Mouse (Mus musculus) kidney, postnatal 0 days (tissue): ENCODE measurements at regions not wholly inside any gene's neighbourhood (a gene's known extent, or its start where the extent isn't known, plus 50 kb on each side); places are given as distances from the start of the nearest gene placed in this dataset.

ENCODE experiments used
- ATAC-seq: fragments of 200-750 bp; cut with Nextera tagmentation; replicated peaks from 2 replicates; pipeline ENCODE4 v1.8.0; 2017; ENCODE audit warnings: low read depth, moderate number of reproducible peaks, moderate TSS enrichment, moderate library complexity; ENCODE audit not compliant: low FRiP score
- DNase-seq: peaks from one replicate; pipeline ENCODE4 v3.0.0-alpha.2; 2016; ENCODE audit warnings: low spot score
- H3K27ac ChIP-seq: fragments of 300-500 bp; sonication (generic); 2 replicates; pipeline ENCODE4 v1.5.1; 2014; ENCODE audit warnings: mild to moderate bottlenecking
- H3K27me3 ChIP-seq: fragments of 300-500 bp; sonication (generic); 2 replicates; pipeline ENCODE4 v1.6.1; 2014; ENCODE audit warnings: low read length, mixed read lengths; ENCODE audit not compliant: insufficient read depth
- H3K36me3 ChIP-seq: fragments of 300-500 bp; sonication (generic); 2 replicates; pipeline ENCODE4 v1.6.1; 2014; ENCODE audit warnings: low read length, mixed read lengths; ENCODE audit not compliant: insufficient read depth
- H3K4me1 ChIP-seq: fragments of 300-500 bp; sonication (generic); replicated peaks from 2 replicates; pipeline ENCODE4 v1.6.1; 2014; ENCODE audit warnings: antibody characterized with exemption, low read length, mixed read lengths; ENCODE audit not compliant: insufficient read depth
- H3K4me2 ChIP-seq: fragments of 300-500 bp; sonication (generic); 2 replicates; pipeline ENCODE4 v1.6.1; 2014; ENCODE audit warnings: mild to moderate bottlenecking, low read length, moderate library complexity, mixed read lengths
- H3K4me3 ChIP-seq: fragments of 300-500 bp; sonication (generic); replicated peaks from 2 replicates; pipeline ENCODE4 v1.5.1; 2014; ENCODE audit warnings: low read depth, low read length
- H3K9ac ChIP-seq: fragments of 300-500 bp; sonication (generic); 2 replicates; pipeline ENCODE4 v1.6.1; 2014; ENCODE audit warnings: low read depth, low read length
- H3K9me3 ChIP-seq: fragments of 300-500 bp; sonication (generic); replicated peaks from 2 replicates; pipeline ENCODE4 v1.6.1; 2016; ENCODE audit warnings: low read length, inconsistent platforms, mixed read lengths
- CTCF ChIP-seq: IDR thresholded peaks from 2 replicates; pipeline ENCODE4 v1.5.1; 2016; ENCODE audit warnings: antibody characterized with exemption, low read depth, mild to moderate bottlenecking, moderate library complexity
- WGBS: fragments of 180-500 bp; shearing (Covaris S2); extraction: QIAGEN DNeasy Blood & Tissue Kit; methylation state at CpG from one replicate; pipeline ENCODE4 v1.1.7; 2014; 5-methylcytosine and 5-hydroxymethylcytosine counted together

- no peak for TF ChIP-seq CTCF
- DNase-seq = no peak
- H3K4me1 ChIP-seq = no peaks in the 10 kb centered on the region
- H3K4me3 ChIP-seq = no peak overlapping the region
- H3K27ac ChIP-seq = no peak overlapping the region
- no peak for ATAC-seq
- H3K9me3 ChIP-seq = no peaks in the 10 kb centered on the region
- H3K9ac ChIP-seq = no peak overlapping the region
- H3K27me3 ChIP-seq = no peaks in the 10 kb centered on the region
- no peaks in the 10 kb centered on the region for H3K36me3 ChIP-seq
- no peak overlapping the region for H3K4me2 ChIP-seq
- WGBS = 79% methylated on average over 6 of the region's 6 CpGs
These were observed 295.6 kb upstream of the Hs6st1 start for GRCm38 (mm10) chr1:35772567-35772966.

GRCm38 (mm10) chr1:35774566-35774965 is 293.6 kb upstream of the Hs6st1 start:
- Histone ChIP-seq H3K27ac (no peak overlapping the region), H3K27me3 (no peaks in the 10 kb centered on the region), H3K4me1 (no peaks in the 10 kb centered on the region), H3K36me3 (no peaks in the 10 kb centered on the region), H3K4me3 (no peak overlapping the region), H3K4me2 (no peak overlapping the region), H3K9me3 (no peaks in the 10 kb centered on the region), H3K9ac (no peak overlapping the region)
- TF ChIP-seq CTCF = no peak
- DNase-seq = no peak
- WGBS = 83% methylated on average over 2 of the region's 2 CpGs
- ATAC-seq = no peak

DNA sequence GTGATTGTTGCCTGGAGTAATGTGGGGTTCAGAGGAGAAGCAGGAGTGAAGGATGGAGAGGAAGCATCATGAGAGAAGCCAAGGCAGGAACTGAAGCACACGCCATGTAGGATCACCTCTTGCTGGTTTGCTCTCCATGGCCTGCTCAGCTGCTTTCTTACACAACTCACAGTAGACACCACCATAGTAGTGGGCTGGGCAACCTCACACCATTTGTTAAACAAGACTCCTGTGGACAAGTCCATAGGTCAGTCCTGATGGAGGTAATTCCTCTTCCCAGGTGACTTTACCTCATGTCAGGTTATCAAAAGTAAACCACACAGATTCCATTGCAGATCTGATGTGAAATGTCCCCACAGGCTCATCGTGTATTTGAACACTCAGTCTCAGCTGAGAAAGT is 285.5 kb upstream of the Hs6st1 start:
- no peaks in the 10 kb centered on the region for H3K36me3 ChIP-seq
- ATAC-seq (no peak), DNase-seq (no peak)
- H3K4me3 ChIP-seq = no peak overlapping the region
- H3K4me2 ChIP-seq = no peak overlapping the region
- H3K27ac ChIP-seq = no peak overlapping the region
- H3K9ac ChIP-seq = no peak overlapping the region
- H3K9me3 ChIP-seq = no peaks in the 10 kb centered on the region
- no peak for TF ChIP-seq CTCF
- no peaks in the 10 kb centered on the region for H3K4me1 ChIP-seq
- H3K27me3 ChIP-seq = no peaks in the 10 kb centered on the region
- WGBS = 86% methylated on average over 2 of the region's 2 CpGs

- H3K4me3 ChIP-seq = no peak overlapping the region
- no peaks in the 10 kb centered on the region for H3K36me3 ChIP-seq
- TF ChIP-seq CTCF = peak; percentile 48
- no peak overlapping the region for H3K27ac ChIP-seq
- 42% methylated on average over 6 of the region's 6 CpGs for WGBS
- ATAC-seq (no peak), DNase-seq (no peak)
- no peaks in the 10 kb centered on the region for H3K27me3 ChIP-seq
- H3K9me3 ChIP-seq = no peaks in the 10 kb centered on the region
- H3K4me2 ChIP-seq = no peak overlapping the region
- no peak overlapping the region for H3K9ac ChIP-seq
- H3K4me1 ChIP-seq = no peaks in the 10 kb centered on the region
These were observed 284.8 kb upstream of the Hs6st1 start for GRCm38 (mm10) chr1:35783427-35783826.

- Histone ChIP-seq H3K36me3 (no peaks in the 10 kb centered on the region), H3K27me3 (no peaks in the 10 kb centered on the region), H3K4me1 (no peaks in the 10 kb centered on the region), H3K9me3 (no peaks in the 10 kb centered on the region), H3K9ac (no peak overlapping the region), H3K4me3 (no peak overlapping the region), H3K27ac (no peak overlapping the region), H3K4me2 (no peak overlapping the region)
- 94% methylated on average over 4 of the region's 4 CpGs for WGBS
- DNase-seq (no peak), ATAC-seq (no peak)
- TF ChIP-seq CTCF = no peak
These were observed 282.0 kb upstream of the Hs6st1 start for GRCm38 (mm10) chr1:35786241-35786640.

GRCm38 (mm10) chr1:35786668-35787213 is 281.5 kb upstream of the Hs6st1 start:
- Histone ChIP-seq H3K4me1 (no peaks in the 10 kb centered on the region), H3K9ac (no peak overlapping the region), H3K27ac (no peak overlapping the region), H3K4me3 (no peak overlapping the region), H3K27me3 (no peaks in the 10 kb centered on the region), H3K4me2 (no peak overlapping the region), H3K36me3 (no peaks in the 10 kb centered on the region), H3K9me3 (no peaks in the 10 kb centered on the region)
- TF ChIP-seq CTCF = no peak
- no peak for ATAC-seq
- no peak for DNase-seq
- 52% methylated on average over 8 of the region's 8 CpGs for WGBS

DNA sequence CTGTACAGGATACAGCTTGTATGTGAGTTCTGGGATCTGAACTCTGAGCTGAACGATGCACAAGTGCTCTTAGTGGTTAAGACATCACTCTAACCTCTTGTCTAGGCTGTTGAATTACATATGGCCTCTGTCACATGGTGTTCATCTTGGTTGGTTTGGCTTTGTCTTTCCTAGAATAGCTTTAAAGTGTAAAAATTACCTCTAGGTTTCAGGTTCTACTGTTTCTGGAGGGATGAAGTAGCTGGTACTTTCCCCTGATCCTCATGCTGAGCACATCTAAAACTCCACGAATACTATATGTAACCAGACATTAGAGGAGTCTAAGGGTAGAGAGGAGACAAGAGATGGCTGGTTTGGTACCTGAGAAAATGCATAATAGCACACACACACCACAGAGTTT is 271.1 kb upstream of the Hs6st1 start:
- no peak for TF ChIP-seq CTCF
- ATAC-seq (no peak), DNase-seq (no peak)
- no peak overlapping the region for H3K9ac ChIP-seq
- H3K4me3 ChIP-seq = no peak overlapping the region
- H3K4me1 ChIP-seq = no peaks in the 10 kb centered on the region
- H3K4me2 ChIP-seq = no peak overlapping the region
- no peaks in the 10 kb centered on the region for H3K27me3 ChIP-seq
- H3K9me3 ChIP-seq = no peaks in the 10 kb centered on the region
- no peaks in the 10 kb centered on the region for H3K36me3 ChIP-seq
- 75% methylated on average over 2 of the region's 2 CpGs for WGBS
- H3K27ac ChIP-seq = no peak overlapping the region
